ENCODE assay signal across 9 mouse cellular contexts in the genomic region with DNA sequence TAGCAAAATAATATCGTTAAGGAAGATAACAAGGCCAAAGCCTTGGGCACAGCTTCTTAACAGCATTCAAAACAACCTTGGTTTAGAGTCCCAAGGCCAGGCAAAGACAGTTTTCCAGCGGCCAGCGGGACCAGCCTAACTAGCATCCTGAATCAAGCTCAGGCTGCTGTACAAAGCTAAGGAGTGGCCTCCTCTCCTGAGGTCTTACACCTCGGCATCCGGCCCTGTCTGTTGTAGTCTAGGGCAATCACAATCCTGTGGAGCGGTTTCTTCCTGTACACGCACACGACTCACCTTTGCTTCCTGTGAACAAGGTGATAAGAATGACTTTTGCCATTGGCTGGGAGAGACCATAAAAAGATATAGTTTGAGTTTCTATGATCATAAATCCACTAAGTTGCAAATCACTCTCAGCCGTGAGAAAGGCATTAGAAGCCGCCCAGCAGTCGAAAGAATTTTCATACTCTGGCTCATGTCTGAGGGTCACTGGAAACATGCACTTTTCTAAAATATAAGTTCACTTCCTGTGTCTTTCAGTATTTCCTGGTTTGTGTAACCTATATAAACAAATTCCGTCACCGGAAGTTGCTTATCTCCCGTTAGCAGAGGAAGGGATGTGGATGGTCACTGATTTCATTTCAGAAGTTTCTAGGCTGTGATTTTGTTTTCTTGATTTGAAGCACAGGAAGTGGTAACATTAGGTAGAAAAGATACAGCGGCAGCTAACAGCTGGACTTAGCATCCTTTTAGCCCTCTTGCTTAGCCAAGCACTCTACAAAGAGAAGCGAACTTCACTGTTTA. TPM values are rescaled to one million over a fixed set of nuclear protein-coding genes. Genes with fewer than 3 reads are reported as not detected.
DNase-seq lines count a peak whose midpoint lies in the region; ATAC-seq and TF ChIP-seq lines count a peak whose summit lies in the region.
"Had no signal": no experiment of that assay in that cellular context is flagged by ENCODE, and none has a peak within 500 bp of the region (broad histone marks: within the 10 kb centered on the region; RNA-seq: fewer than 3 reads in every experiment).

No protein-coding gene starts in this region.

- no peaks in the 10 kb centered on the region for H3K27me3 ChIP-seq in hindbrain, embryonic 15.5 days
- no peaks in the 10 kb centered on the region for H3K27me3 ChIP-seq in small intestine, adult 2 months (ENCODE audit: control insufficient read depth, insufficient read depth, low read length)

- no peak for ATAC-seq in hindbrain, embryonic 15.5 days (ENCODE audit: low FRiP score, low read depth)

- H3K4me3 ChIP-seq in hindbrain, embryonic 15.5 days: no peak overlapping the region
- H3K4me3 ChIP-seq in small intestine, adult 2 months (ENCODE audit: low read depth, low read length): no peak overlapping the region

- WGBS in hindbrain, embryonic 15.5 days: 58% methylated on average over 16 of the region's 16 CpGs
- WGBS in small intestine, adult 2 months: 21% methylated on average over 16 of the region's 16 CpGs

- H3K9me3 ChIP-seq in hindbrain, embryonic 15.5 days: no peaks in the 10 kb centered on the region

- TF ChIP-seq CTCF in small intestine, adult 2 months (IDR thresholded peaks at IDR 0.05; ENCODE audit: extremely low read depth, insufficient read length, insufficient replicate concordance, low read depth, low read length): no peak

- H3K4me1 ChIP-seq in hindbrain, embryonic 15.5 days (replicated peaks): peaks cover 46% of the 10 kb centered on the region
- H3K4me1 ChIP-seq in small intestine, adult 2 months (ENCODE audit: control insufficient read depth, insufficient read depth, insufficient read length, low read length): peaks cover 22% of the 10 kb centered on the region

- peak; percentile 50 to 78 for DNase-seq in adrenal gland, adult (ENCODE audit: inconsistent age in 2 of 2, low spot score in 1 of 2)
- no peak for DNase-seq in adrenal gland, postnatal 10 days
- DNase-seq in lung, postnatal 36 days: peak; percentile 16
- no peak for DNase-seq in lung, postnatal 25 days (ENCODE audit: low spot score)
- no peak for DNase-seq in natural killer cell, adult 2 months (ENCODE audit: low spot score in 2 of 2)
- no peak for DNase-seq in left cerebral cortex, adult 8-10 months (ENCODE audit: low spot score in 2 of 2)
- DNase-seq: right cerebral cortex, postnatal 14 days had no signal

- no peak overlapping the region for H3K4me2 ChIP-seq in hindbrain, embryonic 15.5 days

- H3K9ac ChIP-seq in hindbrain, embryonic 15.5 days: no peak overlapping the region

- H3K27ac ChIP-seq in hindbrain, embryonic 15.5 days (replicated peaks): peak overlapping the region; percentile 95; the same call in 1 of the 2 replicates
- peak overlapping the region; percentile 52; the same call in 1 of the 2 replicates for H3K27ac ChIP-seq in small intestine, adult 2 months (ENCODE audit: insufficient read depth, low read depth, low read length)

- TF ChIP-seq POLR2A in small intestine, adult 2 months (IDR thresholded peaks at IDR 0.05; ENCODE audit: low read depth, low read length): no peak

- no peaks in the 10 kb centered on the region for H3K36me3 ChIP-seq in hindbrain, embryonic 15.5 days
- H3K36me3 ChIP-seq in small intestine, adult 2 months (ENCODE audit: control insufficient read depth, insufficient read depth, low read length): no peaks in the 10 kb centered on the region

RNA-seq across cellular contexts. Expression of a gene that starts 2.5 kb away (rescaled TPM):
- total RNA-seq in adrenal gland, postnatal 10 days (2021): 10 to 100 TPM; 19.6 to 20.3 TPM
- polyA plus RNA-seq in hindbrain, embryonic 15.5 days (2015; fragmentation: Nextera tagmentation; extraction: Ambion mirVana): 57.3 and 59.7 TPM in 2 replicates
- 3.4 and 4.6 TPM in 2 replicates for polyA plus RNA-seq in small intestine, adult 2 months (2012; rRNA removed)
- 100 to 1,000 TPM; 425 to 545 (median 450) TPM for total RNA-seq in left cerebral cortex, adult 8-10 months (2022)

RNA-seq across cellular contexts. Expression of a gene that starts 40.2 kb away (rescaled TPM):
- total RNA-seq in adrenal gland, postnatal 10 days (2021): 10 to 100 TPM; 26.7 to 29.8 TPM
- polyA plus RNA-seq in hindbrain, embryonic 15.5 days (2015; fragmentation: Nextera tagmentation; extraction: Ambion mirVana): 45.2 and 52.9 TPM in 2 replicates
- polyA plus RNA-seq in small intestine, adult 2 months (2012; rRNA removed): 82.6 and 294 TPM in 2 replicates
- 100 to 1,000 TPM; 108 to 345 (median 194) TPM for total RNA-seq in left cerebral cortex, adult 8-10 months (2022)

Comparison
In these comparisons a context has a peak if more than half of its experiments do, and no peak if none do; other contexts are left out.
1. DNase-seq: peak in adrenal gland, adult (2 of 2) and lung, postnatal 36 days (single experiment); none in adrenal gland, postnatal 10 days (single experiment), lung, postnatal 25 days (single experiment), natural killer cell, adult 2 months (0 of 2) and left cerebral cortex, adult 8-10 months (0 of 2).
2. RNA of a gene that starts 2.5 kb away (total RNA-seq): 425 to 545 TPM in left cerebral cortex, adult 8-10 months; 19.6 to 20.3 TPM in adrenal gland, postnatal 10 days; every median in the first group is over 10 times any median in the second.